Mouse (Mus musculus) megakaryocyte, embryonic 14.5 days (primary cell): ENCODE results near the gene Atg10. TPM values are rescaled to one million over a fixed set of nuclear protein-coding genes. Genes with fewer than 3 reads are reported as not detected.
"Not testable (repeated sequence)": the region's sequence is repeated elsewhere in the genome, so short reads cannot be mapped to it uniquely, and the experiment has no call there.

Source experiments
- H3K27me3 ChIP-seq: replicated peaks from 2 replicates; pipeline ENCODE3; 2012; ENCODE audit warnings: inconsistent platforms
- H3K36me3 ChIP-seq: replicated peaks from 2 replicates; pipeline ENCODE3; 2012; ENCODE audit warnings: low read length, inconsistent platforms, mixed read lengths
- H3K4me1 ChIP-seq: 2 replicates; pipeline ENCODE4 v1.6.1; 2012; ENCODE audit warnings: inconsistent platforms
- H3K4me3 ChIP-seq: replicated peaks from 2 replicates; pipeline ENCODE3; 2012; ENCODE audit warnings: moderate library complexity, mild to moderate bottlenecking, inconsistent platforms
- H3K9me3 ChIP-seq: 2 replicates; pipeline ENCODE4 v1.6.1; 2012; ENCODE audit warnings: inconsistent platforms
- FLI1 ChIP-seq: IDR thresholded peaks from 2 replicates; pipeline ENCODE4 v1.6.1; 2012; ENCODE audit warnings: low read length, inconsistent platforms, mixed read lengths
- GATA1 ChIP-seq: IDR thresholded peaks from 3 replicates; pipeline ENCODE4 v1.6.1; 2012; ENCODE audit warnings: mixed read lengths, low read length, inconsistent platforms, borderline replicate concordance
- polyA plus RNA-seq: library from polyadenylated mRNA; stranded (reverse); fragments of >175 nt; gene quantifications from 2 replicates; pipeline ENCODE4 v1.2.3, GENCODE M21; 2012; ENCODE audit warnings: low replicate concordance; ENCODE audit not compliant: insufficient read depth

The Atg10 gene
- polyA plus RNA-seq, 1 experiment: 0.46 TPM

GRCm38 (mm10) chr13:90965996-90966395 is 257.8 kb downstream of the Atg10 start:
- no peak for TF ChIP-seq FLI1
- Histone ChIP-seq H3K4me1 (peaks cover 3% of the 10 kb centered on the region; the same call in 1 of the 2 replicates), H3K4me3 (no peak overlapping the region), H3K9me3 (no peaks in the 10 kb centered on the region), H3K36me3 (no peaks in the 10 kb centered on the region), H3K27me3 (no peaks in the 10 kb centered on the region)

- Histone ChIP-seq H3K4me1 (peaks cover 3% of the 10 kb centered on the region; the same call in 1 of the 2 replicates), H3K9me3 (no peaks in the 10 kb centered on the region), H3K4me3 (no peak overlapping the region), H3K36me3 (no peaks in the 10 kb centered on the region), H3K27me3 (no peaks in the 10 kb centered on the region)
- TF ChIP-seq GATA1 (no peak), FLI1 (no peak)
These were observed 259.3 kb downstream of the Atg10 start for GRCm38 (mm10) chr13:90964511-90964910.

- no peak overlapping the region for H3K4me3 ChIP-seq
- no peaks in the 10 kb centered on the region for H3K27me3 ChIP-seq
- no peaks in the 10 kb centered on the region for H3K36me3 ChIP-seq
- no peaks in the 10 kb centered on the region for H3K9me3 ChIP-seq
- H3K4me1 ChIP-seq: peaks cover 3% of the 10 kb centered on the region; the same call in 1 of the 2 replicates
- TF ChIP-seq GATA1: no peak
- no peak for TF ChIP-seq FLI1
These were observed 260.7 kb downstream of the Atg10 start for GRCm38 (mm10) chr13:90962836-90963760.

- Histone ChIP-seq H3K4me3 (no peak overlapping the region), H3K9me3 (no peaks in the 10 kb centered on the region), H3K27me3 (no peaks in the 10 kb centered on the region), H3K36me3 (no peaks in the 10 kb centered on the region), H3K4me1 (no peaks in the 10 kb centered on the region)
- TF ChIP-seq FLI1: no peak
- no peak for TF ChIP-seq GATA1
These were observed 263.2 kb downstream of the Atg10 start for GRCm38 (mm10) chr13:90960591-90960990.

GRCm38 (mm10) chr13:90958894-90959293 is 264.9 kb downstream of the Atg10 start:
- Histone ChIP-seq H3K4me1 (no peaks in the 10 kb centered on the region), H3K27me3 (no peaks in the 10 kb centered on the region)
- TF ChIP-seq FLI1: no peak
- no peak for TF ChIP-seq GATA1

GRCm38 (mm10) chr13:90939600-90939999 is 284.2 kb downstream of the Atg10 start:
- TF ChIP-seq GATA1 (no peak), FLI1 (no peak)
- Histone ChIP-seq H3K9me3 (no peaks in the 10 kb centered on the region), H3K27me3 (no peaks in the 10 kb centered on the region), H3K4me1 (no peaks in the 10 kb centered on the region), H3K36me3 (no peaks in the 10 kb centered on the region), H3K4me3 (no peak overlapping the region)

More at GRCm38 (mm10) chr13:90958894-90959293, 264.9 kb downstream of the Atg10 start:
- Histone ChIP-seq H3K9me3 (no peaks in the 10 kb centered on the region), H3K4me3 (no peak overlapping the region), H3K36me3 (no peaks in the 10 kb centered on the region)

GRCm38 (mm10) chr13:90939192-90939591 is 284.6 kb downstream of the Atg10 start:
- no peaks in the 10 kb centered on the region for H3K9me3 ChIP-seq
- H3K4me1 ChIP-seq: no peaks in the 10 kb centered on the region
- H3K4me3 ChIP-seq: no peak overlapping the region
- no peaks in the 10 kb centered on the region for H3K36me3 ChIP-seq
- TF ChIP-seq GATA1 (no peak), FLI1 (no peak)
- H3K27me3 ChIP-seq: no peaks in the 10 kb centered on the region

- Histone ChIP-seq H3K9me3 (no peaks in the 10 kb centered on the region), H3K4me1 (no peaks in the 10 kb centered on the region), H3K36me3 (no peaks in the 10 kb centered on the region), H3K4me3 (no peak overlapping the region), H3K27me3 (no peaks in the 10 kb centered on the region)
- TF ChIP-seq FLI1 (no peak), GATA1 (no peak)
These were observed 287.9 kb downstream of the Atg10 start for GRCm38 (mm10) chr13:90935852-90936251.

GRCm38 (mm10) chr13:90933256-90933655 is 290.5 kb downstream of the Atg10 start:
- Histone ChIP-seq H3K4me3 (no peak overlapping the region), H3K27me3 (no peaks in the 10 kb centered on the region), H3K9me3 (no peaks in the 10 kb centered on the region), H3K4me1 (peaks cover 8% of the 10 kb centered on the region; the same call in 1 of the 2 replicates), H3K36me3 (peaks cover 3% of the 10 kb centered on the region)
- TF ChIP-seq FLI1 (no peak), GATA1 (no peak)

- peaks cover 31% of the 10 kb centered on the region for H3K36me3 ChIP-seq
- peaks cover 8% of the 10 kb centered on the region; the same call in 1 of the 2 replicates for H3K4me1 ChIP-seq
- H3K27me3 ChIP-seq: no peaks in the 10 kb centered on the region
- H3K4me3 ChIP-seq: no peak overlapping the region
- TF ChIP-seq GATA1 (no peak), FLI1 (no peak)
- no peaks in the 10 kb centered on the region for H3K9me3 ChIP-seq
These were observed 293.9 kb downstream of the Atg10 start for GRCm38 (mm10) chr13:90929847-90930246.

- H3K9me3 ChIP-seq, H3K27me3 ChIP-seq, H3K4me3 ChIP-seq, H3K4me1 ChIP-seq: not testable (repeated sequence)
- peaks cover 34% of the 10 kb centered on the region for H3K36me3 ChIP-seq
These were observed 295.5 kb downstream of the Atg10 start for GRCm38 (mm10) chr13:90928266-90928665.
